Mouse (Mus musculus): ENCODE data around the gene Gsta4.
"Not testable (repeated sequence)": the region's sequence is repeated elsewhere in the genome, so short reads cannot be mapped to it uniquely, and the experiment has no call there.

DNA sequence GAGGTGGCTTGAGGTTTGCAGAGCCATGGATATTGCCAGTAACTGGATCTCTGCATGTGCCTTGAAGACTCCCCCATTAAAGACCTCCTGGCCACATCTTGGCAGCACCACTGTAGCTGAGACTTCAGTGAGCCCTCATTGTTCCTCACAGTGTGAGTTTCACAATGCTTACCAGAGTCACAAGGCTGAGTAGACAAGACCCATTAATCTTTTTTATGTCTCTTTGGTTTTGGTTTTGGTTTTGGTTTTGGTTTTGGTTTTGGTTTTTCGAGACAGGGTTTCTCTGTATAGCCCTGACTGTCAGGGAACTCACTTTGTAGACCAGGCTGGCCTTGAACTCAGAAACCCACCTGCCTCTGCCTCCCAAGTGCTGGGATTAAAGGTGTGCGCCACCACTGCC, 32.8 kb upstream of the Gsta4 start:
- TF ChIP-seq CTCF, EP300 (IDR thresholded peaks at IDR 0.05; ENCODE audit: low read depth): not testable (repeated sequence)

Measured in liver, embryonic 14.5 days (tissue).